Mouse (Mus musculus): Measurements from ENCODE around the gene Lce6a. TPM values are rescaled to one million over a fixed set of nuclear protein-coding genes. Genes with fewer than 3 reads are reported as not detected.

Gene Lce6a
- polyA plus RNA-seq, 1 experiment from 2014 or later = not detected

GRCm38 (mm10) chr3:92598429-92598828 lies 23.0 kb downstream of the Lce6a start:
- Histone ChIP-seq H3K4me2 (no peak overlapping the region), H3K9ac (no peak overlapping the region), H3K4me1 (no peaks in the 10 kb centered on the region), H3K27ac (no peak overlapping the region), H3K4me3 (no peak overlapping the region), H3K27me3 (replicated peaks) (no peaks in the 10 kb centered on the region), H3K36me3 (no peaks in the 10 kb centered on the region), H3K9me3 (replicated peaks) (0 out of 2 replicates have a peak, but pooled peaks cover 2% of the 10 kb centered on the region)
- ATAC-seq = no peak
- WGBS (ENCODE audit: insufficient replicate concordance) = 67% methylated on average over 2 of the region's 2 CpGs

DNA sequence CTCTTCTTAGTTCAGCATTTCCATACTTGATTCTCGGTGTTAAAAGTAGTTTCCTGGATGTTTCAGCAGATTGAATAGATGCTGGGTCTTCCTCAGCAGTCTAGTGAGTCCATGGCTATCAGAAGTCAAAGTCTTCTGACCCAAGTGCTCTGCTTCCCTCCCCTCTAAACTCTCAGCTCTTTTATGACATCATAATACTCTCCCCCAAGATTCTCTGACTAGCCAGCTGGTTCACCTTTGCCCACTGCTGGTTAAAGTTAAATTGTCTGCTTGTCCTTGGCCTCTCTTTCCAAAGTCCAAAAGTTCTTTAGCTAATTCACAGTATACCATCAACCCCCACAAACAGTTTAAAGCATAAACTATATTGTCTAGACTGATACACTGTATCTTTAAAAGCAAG lies 32.6 kb downstream of the Lce6a start, which contains the start of gene Smcp:
Gene Smcp, minus strand, starts transcription at position 140 of the 400 bp plus-strand sequence.
- H3K9ac ChIP-seq = no peak within 1 kb of the TSS
- no peak for ATAC-seq

DNA sequence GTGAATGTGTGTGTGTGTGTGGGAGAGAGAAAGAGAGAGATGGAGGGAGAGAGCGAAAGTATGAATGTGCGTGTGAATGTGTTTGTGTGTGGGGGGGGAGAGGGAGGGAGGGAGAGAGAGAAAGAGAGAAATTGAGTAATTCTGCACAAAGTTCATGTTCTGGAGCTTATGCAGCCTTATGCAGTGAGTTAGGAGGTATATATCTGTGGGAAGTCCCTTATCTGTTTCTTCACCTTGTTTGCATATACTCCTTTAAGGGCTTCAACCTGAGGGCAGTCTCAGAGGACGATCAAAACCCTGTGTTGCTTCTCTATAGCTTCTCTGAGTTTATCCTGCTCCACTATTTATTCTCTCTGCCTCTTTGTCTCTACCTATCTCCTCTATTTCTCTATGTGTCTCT lies 34.3 kb downstream of the Lce6a start:
- Histone ChIP-seq H3K36me3 (no peaks in the 10 kb centered on the region), H3K9ac (no peak overlapping the region), H3K9me3 (replicated peaks) (no peaks in the 10 kb centered on the region), H3K27me3 (replicated peaks) (no peaks in the 10 kb centered on the region), H3K4me1 (no peaks in the 10 kb centered on the region), H3K4me3 (no peak overlapping the region), H3K27ac (no peak overlapping the region), H3K4me2 (no peak overlapping the region)
- no peak for ATAC-seq
- 58% methylated on average over 3 of the region's 3 CpGs for WGBS (ENCODE audit: insufficient replicate concordance)

More for the DNA sequence above, 32.6 kb downstream of the Lce6a start, which contains the start of gene Smcp:
- no peaks in the 10 kb centered on the region for H3K9me3 ChIP-seq (replicated peaks)
- WGBS (ENCODE audit: insufficient replicate concordance) = 53% methylated on average over 1 of the region's 1 CpGs
- H3K4me2 ChIP-seq = no peak within 1 kb of the TSS
- H3K4me1 ChIP-seq = no peaks in the 10 kb centered on the region
- no peaks in the 10 kb centered on the region for H3K27me3 ChIP-seq (replicated peaks)
- H3K4me3 ChIP-seq = no peak within 1 kb of the TSS
- H3K27ac ChIP-seq = no peak within 1 kb of the TSS
- H3K36me3 ChIP-seq = no peaks in the 10 kb centered on the region

- Histone ChIP-seq H3K4me2 (no peak overlapping the region), H3K4me3 (no peak overlapping the region), H3K9ac (no peak overlapping the region), H3K9me3 (replicated peaks) (no peaks in the 10 kb centered on the region), H3K27me3 (replicated peaks) (no peaks in the 10 kb centered on the region), H3K36me3 (no peaks in the 10 kb centered on the region), H3K4me1 (no peaks in the 10 kb centered on the region), H3K27ac (no peak overlapping the region)
- no peak for ATAC-seq
- 59% methylated on average over 1 of the region's 1 CpGs for WGBS (ENCODE audit: insufficient replicate concordance)
These were observed 36.4 kb downstream of the Lce6a start for GRCm38 (mm10) chr3:92585055-92585454.

GRCm38 (mm10) chr3:92583164-92583826 lies 38.2 kb downstream of the Lce6a start:
- H3K9ac ChIP-seq = no peak overlapping the region
- no peak overlapping the region for H3K27ac ChIP-seq
- H3K4me2 ChIP-seq = no peak overlapping the region
- H3K9me3 ChIP-seq (replicated peaks) = no peaks in the 10 kb centered on the region
- 0 out of 2 replicates have a peak, but pooled peaks cover 3% of the 10 kb centered on the region for H3K4me1 ChIP-seq
- no peak overlapping the region for H3K4me3 ChIP-seq
- 55% methylated on average over 3 of the region's 3 CpGs for WGBS (ENCODE audit: insufficient replicate concordance)
- ATAC-seq = no peak
- H3K36me3 ChIP-seq = no peaks in the 10 kb centered on the region
- no peaks in the 10 kb centered on the region for H3K27me3 ChIP-seq (replicated peaks)

DNA sequence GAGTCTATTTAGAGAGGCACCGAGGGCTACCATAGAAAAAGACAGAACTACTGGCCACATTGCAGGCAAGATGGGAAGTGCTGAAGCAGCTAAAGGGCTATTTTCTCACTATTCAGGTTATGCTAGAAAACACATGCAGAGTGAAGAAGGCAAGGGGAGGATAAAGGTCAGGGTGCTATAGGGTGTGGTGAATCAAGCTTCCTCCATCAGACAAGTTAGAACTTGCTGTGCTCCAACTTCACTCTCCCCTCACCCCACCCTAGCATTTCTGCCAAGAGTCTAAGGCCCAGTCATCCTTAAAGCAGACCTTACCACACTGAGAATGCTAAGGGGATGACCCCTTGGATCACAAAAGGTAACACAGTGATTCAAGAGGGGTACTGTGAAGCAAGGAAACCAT lies 42.0 kb downstream of the Lce6a start:
- no peak overlapping the region for H3K9ac ChIP-seq
- no peak overlapping the region for H3K4me3 ChIP-seq
- H3K27ac ChIP-seq = no peak overlapping the region
- no peaks in the 10 kb centered on the region for H3K27me3 ChIP-seq (replicated peaks)
- no peak for ATAC-seq
- H3K4me1 ChIP-seq = 0 out of 2 replicates have a peak, but pooled peaks cover 3% of the 10 kb centered on the region
- H3K36me3 ChIP-seq = no peaks in the 10 kb centered on the region
- no peak overlapping the region for H3K4me2 ChIP-seq
- H3K9me3 ChIP-seq (replicated peaks) = no peaks in the 10 kb centered on the region
- 79% methylated on average over 1 of the region's 1 CpGs for WGBS (ENCODE audit: insufficient replicate concordance)

- no peaks in the 10 kb centered on the region for H3K36me3 ChIP-seq
- no peak for ATAC-seq
These were observed 42.6 kb downstream of the Lce6a start for GRCm38 (mm10) chr3:92578652-92579413.

GRCm38 (mm10) chr3:92573449-92574041 lies 47.9 kb downstream of the Lce6a start, which contains the start of gene Ivl:
Ivl (minus strand) TSS chr3:92573735.
- Histone ChIP-seq H3K27me3 (replicated peaks) (no peaks in the 10 kb centered on the region), H3K4me3 (no peak within 1 kb of the TSS), H3K9ac (no peak within 1 kb of the TSS), H3K4me2 (no peak within 1 kb of the TSS), H3K4me1 (no peaks in the 10 kb centered on the region), H3K36me3 (no peaks in the 10 kb centered on the region), H3K9me3 (replicated peaks) (no peaks in the 10 kb centered on the region), H3K27ac (no peak within 1 kb of the TSS)
- ATAC-seq = no peak
- 24% methylated on average over 1 of the region's 1 CpGs for WGBS (ENCODE audit: insufficient replicate concordance)

More at GRCm38 (mm10) chr3:92578652-92579413, 42.6 kb downstream of the Lce6a start:
- Histone ChIP-seq H3K4me3 (no peak overlapping the region), H3K4me1 (0 out of 2 replicates have a peak, but pooled peaks cover 3% of the 10 kb centered on the region), H3K27me3 (replicated peaks) (no peaks in the 10 kb centered on the region), H3K4me2 (no peak overlapping the region), H3K9ac (no peak overlapping the region), H3K27ac (no peak overlapping the region), H3K9me3 (replicated peaks) (no peaks in the 10 kb centered on the region)
- 57% methylated on average over 4 of the region's 4 CpGs for WGBS (ENCODE audit: insufficient replicate concordance)

GRCm38 (mm10) chr3:92572514-92573155 lies 48.8 kb downstream of the Lce6a start:
- no peaks in the 10 kb centered on the region for H3K4me1 ChIP-seq
- 30% methylated on average over 2 of the region's 2 CpGs for WGBS (ENCODE audit: insufficient replicate concordance)
- H3K27ac ChIP-seq = no peak overlapping the region
- no peaks in the 10 kb centered on the region for H3K27me3 ChIP-seq (replicated peaks)
- no peak overlapping the region for H3K9ac ChIP-seq
- no peaks in the 10 kb centered on the region for H3K9me3 ChIP-seq (replicated peaks)
- H3K4me2 ChIP-seq = no peak overlapping the region
- ATAC-seq = no peak
- no peak overlapping the region for H3K4me3 ChIP-seq
- H3K36me3 ChIP-seq = no peaks in the 10 kb centered on the region

Data from liver, embryonic 12.5 days (tissue).